Mouse (Mus musculus): ENCODE data around the gene Il10ra. TPM values are rescaled to one million over a fixed set of nuclear protein-coding genes. Genes with fewer than 3 reads are reported as not detected.

Il10ra gene
- total RNA-seq, 2 experiments from 2014 or later: 1.0 to 1.2 TPM

DNA sequence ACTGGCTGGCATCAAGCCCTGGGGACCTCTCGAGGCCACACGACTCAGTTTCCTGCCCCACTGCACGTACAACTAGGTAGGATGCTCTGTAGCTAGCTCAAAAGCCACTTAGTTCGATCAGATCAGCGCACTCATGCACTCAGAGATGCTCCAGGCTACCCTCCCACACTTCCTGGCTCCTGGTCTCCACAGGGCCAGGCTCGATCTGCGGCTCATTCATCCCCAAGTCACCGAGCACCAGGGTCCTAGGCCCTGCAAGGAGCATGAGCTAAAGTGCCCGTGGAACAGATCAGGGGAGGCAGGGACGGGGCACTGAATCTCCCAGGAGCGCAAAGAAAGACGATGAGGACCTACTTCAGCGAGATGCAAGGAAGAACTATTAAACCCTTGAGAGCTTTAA is 9.9 kb downstream of the Il10ra start:
- no peak for DNase-seq

DNA sequence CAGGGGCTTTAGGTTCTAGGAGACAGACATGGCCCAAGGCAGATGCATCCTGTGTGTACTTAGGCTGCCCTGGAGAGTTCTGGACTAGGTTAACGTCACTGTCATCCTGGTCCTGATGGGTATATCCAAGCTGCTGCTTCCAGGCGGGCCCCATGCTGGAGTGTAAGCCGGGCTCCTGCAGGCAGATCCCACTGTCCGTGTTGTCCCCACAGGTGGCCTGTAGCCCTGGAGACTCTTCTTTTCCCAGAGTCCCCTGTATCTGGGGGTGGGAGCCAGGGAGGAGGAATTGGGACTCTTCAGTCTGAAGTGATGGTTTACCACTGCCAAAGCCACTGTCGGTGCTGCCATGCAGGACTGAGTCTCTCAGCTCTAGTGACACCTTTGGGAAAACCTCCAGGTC is 13.0 kb downstream of the Il10ra start:
- DNase-seq: no peak

DNA sequence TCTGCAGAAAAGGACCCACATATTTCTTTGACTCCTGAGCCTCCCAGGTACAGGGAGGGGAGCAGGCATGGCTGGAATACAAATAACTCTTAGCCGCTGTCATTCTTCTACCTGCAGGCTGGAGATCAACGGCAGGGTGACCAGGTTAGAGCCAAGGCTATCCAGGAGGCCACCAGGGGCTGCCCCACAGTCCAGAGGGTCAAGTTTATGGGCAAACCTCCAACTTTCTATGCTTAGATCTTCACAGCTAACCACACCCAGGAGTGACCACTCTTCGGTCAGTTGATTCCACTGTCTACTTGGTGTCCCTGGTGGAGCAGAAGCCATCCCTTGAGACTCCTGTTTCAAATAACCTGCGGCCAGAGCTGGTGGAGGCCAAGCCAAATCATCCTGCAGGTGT is 13.5 kb downstream of the Il10ra start:
- no peak for DNase-seq

- DNase-seq: no peak
Observed at GRCm38 (mm10) chr9:45254605-45255004, 14.3 kb downstream of the Il10ra start.

DNA sequence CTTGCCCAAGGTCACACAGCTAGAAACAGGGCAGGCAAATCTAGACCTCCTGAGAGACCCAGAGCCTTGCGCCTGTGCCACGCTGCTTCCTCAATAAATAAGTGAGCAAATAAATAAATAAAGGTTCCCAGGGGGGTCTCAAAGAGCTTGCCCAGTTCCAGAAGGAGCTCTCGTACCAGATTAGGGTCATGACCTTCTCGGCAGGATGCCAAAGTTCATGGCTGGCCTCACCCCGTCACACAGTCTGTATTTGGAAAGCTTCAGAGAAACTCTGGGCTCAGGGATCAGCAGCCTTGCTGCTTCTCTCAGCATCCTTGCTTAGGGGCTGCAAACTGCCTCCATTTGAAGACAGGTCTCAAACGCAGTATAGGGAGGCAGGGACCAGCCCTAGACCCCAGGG is 14.9 kb downstream of the Il10ra start:
- no peak for DNase-seq

GRCm38 (mm10) chr9:45252395-45252794 is 16.6 kb downstream of the Il10ra start:
- no peak for DNase-seq

DNA sequence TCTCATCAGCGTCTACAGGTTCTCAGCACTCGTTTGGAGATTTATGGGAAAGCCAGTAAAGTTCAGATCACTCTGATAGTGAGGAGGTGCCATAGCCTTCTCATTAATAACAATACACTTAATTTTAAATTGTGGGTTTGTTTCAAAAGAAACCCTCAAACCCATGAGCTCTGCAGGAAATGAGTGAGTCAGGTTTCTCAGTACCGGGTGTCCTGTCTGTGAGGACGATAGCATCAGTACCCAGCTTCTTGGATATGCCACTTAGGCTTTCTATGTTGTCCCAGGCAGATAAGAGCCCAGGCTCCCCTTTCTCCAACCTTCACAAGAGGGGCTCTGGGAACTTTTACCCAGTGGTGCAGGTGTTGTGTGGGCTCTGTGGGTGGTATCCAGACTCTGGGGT is 17.0 kb downstream of the Il10ra start:
- DNase-seq: no peak

- DNase-seq: no peak
Observed at GRCm38 (mm10) chr9:45251281-45251680, 17.7 kb downstream of the Il10ra start.

GRCm38 (mm10) chr9:45250306-45250705 is 18.6 kb downstream of the Il10ra start:
- no peak for DNase-seq

GRCm38 (mm10) chr9:45247536-45247935 is 21.4 kb downstream of the Il10ra start:
- no peak for DNase-seq

DNA sequence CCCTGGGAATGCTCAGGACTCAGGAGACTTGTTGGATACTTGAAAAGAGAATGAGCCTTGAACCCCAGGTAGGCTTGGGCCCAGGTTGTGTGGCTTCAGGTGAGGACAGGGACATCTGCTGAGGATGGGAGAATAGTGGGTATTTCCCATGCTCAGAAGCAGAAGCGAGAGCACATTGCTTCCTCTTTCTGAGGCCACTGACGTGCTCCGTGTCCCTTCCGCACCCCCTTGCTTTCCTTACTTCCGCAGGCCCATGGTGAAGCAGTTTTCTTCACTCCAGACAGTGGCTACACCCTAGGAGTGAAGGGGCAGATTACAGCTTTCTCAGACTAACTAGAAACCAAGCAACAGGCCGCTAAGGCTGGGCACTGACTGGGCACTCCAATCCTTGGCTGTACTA is 22.9 kb downstream of the Il10ra start:
- DNase-seq: no peak

DNA sequence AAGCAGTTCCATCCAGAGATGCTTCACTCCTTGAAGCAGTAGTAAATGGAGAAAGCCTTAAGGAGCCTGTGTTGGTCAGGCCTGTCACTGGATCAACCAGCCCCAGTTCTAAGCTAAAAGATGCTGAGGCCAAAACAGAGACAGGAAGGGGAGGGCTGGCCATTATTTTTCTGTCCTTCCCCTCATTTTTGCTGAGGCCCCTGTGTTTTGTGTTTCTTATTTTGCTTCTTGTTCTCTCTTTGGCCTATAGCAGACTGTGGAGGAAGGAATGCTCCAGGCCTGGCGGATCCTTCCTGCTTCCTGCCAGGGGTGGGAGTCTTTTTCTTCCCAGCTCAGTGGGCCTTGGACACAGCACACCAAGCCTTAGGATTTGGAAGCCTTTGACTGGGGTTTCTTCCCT is 23.5 kb downstream of the Il10ra start:
- DNase-seq: no peak

DNA sequence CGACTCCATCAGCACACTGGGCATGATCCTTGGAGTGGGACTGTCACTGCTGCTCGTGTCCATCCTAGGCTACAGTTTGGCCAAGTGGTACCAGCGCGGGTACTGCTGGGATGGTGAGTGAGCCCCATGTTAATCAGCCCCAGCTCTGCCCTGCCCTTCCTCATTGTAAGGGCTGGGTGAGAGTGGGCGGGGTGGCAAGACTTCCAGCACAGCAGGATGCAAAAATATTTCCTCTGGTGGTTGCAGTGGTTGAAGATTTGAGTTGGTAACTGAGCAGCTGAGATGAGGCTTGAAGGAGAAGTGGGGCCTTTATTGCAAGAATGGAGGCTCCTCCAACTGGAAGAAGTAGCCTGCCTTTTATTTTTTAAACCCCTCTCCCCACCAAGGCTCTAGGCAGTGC is 27.6 kb downstream of the Il10ra start:
- DNase-seq: no peak

DNA sequence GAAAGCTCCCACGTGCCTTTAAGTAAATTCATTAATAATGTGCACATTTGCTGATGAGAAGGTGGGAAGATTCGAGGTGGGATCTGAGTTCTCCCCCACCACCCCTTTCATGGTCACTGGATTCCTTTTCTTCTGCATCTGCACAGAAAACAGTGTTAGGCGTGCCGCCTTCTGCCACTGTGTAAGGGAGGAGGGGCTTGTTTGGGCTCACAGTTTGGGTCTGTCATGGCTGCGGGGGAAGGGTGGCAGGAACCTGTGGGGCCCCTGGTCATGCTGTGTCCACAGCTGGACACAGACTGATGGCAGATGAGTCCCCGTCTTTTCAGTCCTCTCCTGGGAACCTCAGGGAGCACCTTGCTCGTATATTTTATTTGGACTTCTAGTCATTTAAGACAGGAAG is 32.2 kb downstream of the Il10ra start:
- no peak for DNase-seq

DNA sequence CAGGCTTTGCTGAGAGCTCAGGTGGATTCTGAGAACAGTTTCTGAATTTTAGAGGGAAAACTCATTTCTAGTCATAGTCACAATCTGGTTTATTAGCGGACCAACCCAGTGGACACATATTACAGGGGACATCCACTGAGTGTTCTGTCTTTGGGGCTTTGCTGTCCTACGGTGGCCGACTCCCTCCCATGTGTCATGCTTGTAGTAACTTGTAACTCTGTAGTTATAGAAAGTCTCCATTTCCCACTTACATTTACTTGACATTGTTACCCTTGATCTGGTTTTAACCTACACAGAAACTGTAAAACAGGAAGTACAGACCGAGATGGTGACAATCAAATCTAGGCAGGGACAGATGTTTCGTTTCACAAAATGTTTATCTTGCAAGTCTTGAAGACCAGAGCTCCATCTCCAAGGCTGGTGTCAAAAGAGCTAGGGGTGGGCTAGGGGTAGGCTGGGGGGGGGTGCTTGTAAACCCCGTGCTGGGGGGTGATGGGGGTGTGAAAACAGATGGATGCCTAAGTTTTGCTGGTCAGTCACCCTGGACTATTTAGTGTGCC is 33.2 kb downstream of the Il10ra start:
- no peak for DNase-seq

GRCm38 (mm10) chr9:45229359-45229758 is 39.6 kb downstream of the Il10ra start:
- no peak for DNase-seq

- peak; percentile 93 for DNase-seq
Observed at GRCm38 (mm10) chr9:45221567-45221966, 47.4 kb downstream of the Il10ra start.

DNA sequence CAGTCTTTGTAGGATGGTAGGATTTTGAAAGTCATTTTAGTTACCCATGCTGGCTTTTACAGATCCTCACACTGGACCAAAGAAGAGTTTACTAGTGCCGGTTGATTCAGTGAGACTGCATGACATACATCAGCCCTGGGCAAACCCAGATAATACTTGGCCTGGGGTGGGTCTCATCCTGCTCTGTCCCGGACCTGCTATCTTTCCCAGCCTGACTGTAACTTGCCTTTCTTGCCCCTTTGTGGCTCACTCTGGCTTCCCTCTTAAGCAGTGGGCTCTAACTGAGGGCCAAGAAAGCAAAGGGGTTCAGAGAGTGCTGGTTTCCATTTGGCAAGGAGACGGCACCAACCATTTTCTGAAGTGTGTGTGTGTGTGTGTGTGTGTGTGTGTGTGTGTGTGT is 49.3 kb downstream of the Il10ra start:
- no peak for DNase-seq

DNA sequence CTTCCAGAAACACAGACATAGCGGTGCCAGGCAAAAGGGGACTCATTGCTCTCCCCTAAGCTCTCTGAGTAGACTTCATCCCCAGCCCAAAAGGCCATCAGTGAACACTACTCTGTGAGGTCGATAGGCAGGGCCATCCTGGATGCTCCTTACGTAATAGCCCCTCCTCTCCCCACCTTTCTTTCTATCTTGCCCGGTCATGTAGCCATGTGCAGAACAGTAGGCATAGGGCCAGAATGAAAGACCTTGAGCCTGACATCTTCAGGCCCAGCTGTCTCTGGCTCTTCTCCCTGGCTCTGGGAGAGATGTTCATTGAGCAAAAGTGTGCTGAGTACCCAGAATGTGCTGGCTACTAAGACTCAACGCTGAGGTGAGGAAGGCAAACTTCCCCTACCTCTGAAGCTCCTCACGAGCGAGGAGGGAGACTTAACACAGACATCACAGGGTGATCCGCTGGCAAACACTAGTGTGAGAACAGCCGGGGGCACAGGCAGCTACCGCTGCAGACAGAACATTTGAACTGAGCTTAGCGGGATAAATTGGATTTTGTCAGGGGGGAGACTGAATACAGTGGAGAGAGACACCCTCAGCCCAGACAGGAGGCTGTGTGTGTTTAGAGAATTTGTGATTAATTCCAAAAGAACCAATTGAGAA is 53.3 kb downstream of the Il10ra start:
- no peak for DNase-seq

GRCm38 (mm10) chr9:45212001-45212400 is 56.9 kb downstream of the Il10ra start:
- no peak for DNase-seq

DNA sequence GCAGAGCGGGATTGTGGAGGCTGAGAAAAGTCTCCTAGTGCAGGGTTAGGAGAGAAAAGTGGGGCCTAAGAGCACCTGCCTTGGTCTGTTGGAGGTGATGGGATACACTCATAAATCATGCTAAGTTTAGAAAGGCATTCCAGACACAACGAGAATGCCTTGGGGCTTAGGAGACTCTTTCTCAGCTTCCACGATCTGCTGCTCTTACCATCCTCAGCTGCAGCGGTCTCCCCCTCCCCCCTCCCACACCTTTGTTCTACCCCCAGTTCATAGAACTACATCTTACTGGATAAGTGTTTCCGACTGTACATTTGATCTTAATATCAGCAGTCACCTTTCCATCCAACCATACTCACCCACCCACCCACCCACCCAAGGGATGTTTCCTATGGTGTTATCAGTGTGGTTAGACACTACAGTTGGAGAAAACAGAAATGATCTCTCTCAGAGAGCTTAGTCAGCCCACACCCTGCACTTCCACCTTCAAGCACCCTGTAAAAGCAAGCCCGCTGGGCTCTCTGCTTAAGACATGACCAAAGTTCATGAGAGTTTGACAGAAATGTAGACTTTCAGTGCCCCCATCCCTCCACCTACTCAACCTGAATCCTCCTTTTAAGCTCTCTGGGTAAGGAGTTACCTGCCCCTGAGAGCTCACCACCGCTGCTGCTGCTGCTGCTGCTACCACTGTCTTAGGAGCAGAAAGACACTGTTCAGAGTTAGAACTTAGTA is 61.8 kb downstream of the Il10ra start:
- no peak for DNase-seq

DNA sequence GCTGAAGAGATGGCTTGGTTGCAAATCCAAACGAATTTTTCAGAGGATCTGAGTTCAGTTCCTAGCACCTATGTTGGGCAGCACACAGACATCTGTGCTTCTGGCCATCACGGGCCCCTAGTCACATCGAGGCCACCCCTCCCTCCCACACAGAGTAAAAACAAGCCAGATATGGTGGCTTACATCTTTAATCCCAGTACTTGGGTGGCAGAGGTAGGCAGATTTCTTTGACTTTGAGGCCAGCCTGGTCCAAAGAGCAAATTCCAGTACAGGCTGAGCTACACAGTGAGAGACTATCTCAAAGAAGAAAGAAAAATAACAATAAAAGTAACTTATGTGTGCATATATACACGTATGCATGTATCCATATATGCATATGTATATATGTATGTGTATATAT is 62.8 kb downstream of the Il10ra start:
- DNase-seq: no peak

DNA sequence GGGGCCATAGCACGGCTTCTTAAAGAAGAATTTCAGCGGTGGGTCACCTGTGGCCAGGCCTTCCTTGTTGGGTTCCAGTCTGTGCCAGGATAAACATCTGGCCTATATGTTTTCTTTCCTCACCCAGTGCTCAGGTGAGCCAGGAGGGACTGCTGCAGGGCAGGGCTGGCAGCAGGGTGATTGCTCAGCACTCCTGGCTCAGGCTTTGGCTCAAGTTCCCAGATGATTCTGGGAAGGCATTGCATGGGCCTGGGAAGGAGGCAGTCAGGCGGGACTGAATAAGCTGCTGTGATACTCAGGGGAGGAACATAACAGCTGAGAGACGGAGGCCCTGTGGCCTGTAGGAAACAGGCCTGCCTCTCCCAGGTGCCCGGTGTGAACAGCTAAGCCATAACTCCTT is 63.8 kb downstream of the Il10ra start:
- DNase-seq: no peak
